Mouse (Mus musculus) forebrain, embryonic 16.5 days (tissue): ENCODE results near the gene Slc9a8. TPM values are rescaled to one million over a fixed set of nuclear protein-coding genes. Genes with fewer than 3 reads are reported as not detected.

ENCODE experiments used
- ATAC-seq: fragments of 200-750 bp; cut with Nextera tagmentation; 2 replicates; pipeline ENCODE4 v1.8.0; 2017; ENCODE audit warnings: mild to moderate bottlenecking, moderate library complexity
- H3K27ac ChIP-seq: fragments of 300-500 bp; sonication (generic); 2 replicates; pipeline ENCODE4 v1.5.1; 2014; ENCODE audit warnings: low read length, control low read depth
- H3K27me3 ChIP-seq: fragments of 300-500 bp; sonication (generic); replicated peaks from 2 replicates; pipeline ENCODE4 v1.6.1; 2014; ENCODE audit warnings: low read length; ENCODE audit not compliant: control insufficient read depth, insufficient read depth
- H3K36me3 ChIP-seq: fragments of 300-500 bp; sonication (generic); 2 replicates; pipeline ENCODE4 v1.6.1; 2014; ENCODE audit not compliant: control insufficient read depth, insufficient read depth
- H3K4me1 ChIP-seq: fragments of 300-500 bp; sonication (generic); replicated peaks from 2 replicates; pipeline ENCODE4 v1.6.1; 2014; ENCODE audit warnings: low read length; ENCODE audit not compliant: control insufficient read depth, insufficient read depth
- H3K4me2 ChIP-seq: fragments of 300-500 bp; sonication (generic); 2 replicates; pipeline ENCODE4 v1.6.1; 2014; ENCODE audit warnings: mild to moderate bottlenecking, low read length, control low read depth
- H3K4me3 ChIP-seq: fragments of 300-500 bp; sonication (generic); replicated peaks from 2 replicates; pipeline ENCODE4 v1.5.1; 2014; ENCODE audit warnings: mild to moderate bottlenecking, low read length, control low read depth
- H3K9ac ChIP-seq: fragments of 300-500 bp; sonication (generic); replicated peaks from 2 replicates; pipeline ENCODE4 v1.6.1; 2014; ENCODE audit warnings: low read depth, low read length, control low read depth
- H3K9me3 ChIP-seq: fragments of 300-500 bp; sonication (generic); 2 replicates; pipeline ENCODE4 v1.6.1; 2016; ENCODE audit warnings: low read length; ENCODE audit not compliant: control insufficient read depth
- WGBS: fragments of 180-500 bp; shearing (Covaris S2); extraction: QIAGEN DNeasy Blood & Tissue Kit; methylation state at CpG from one replicate; pipeline ENCODE4 v1.1.7; 2014; 5-methylcytosine and 5-hydroxymethylcytosine counted together
- polyA plus RNA-seq: library from polyadenylated mRNA; unstranded; fragments of >200 nt; fragmentation: Nextera tagmentation; extraction: Ambion mirVana; gene quantifications from 2 replicates; pipeline ENCODE4 v1.2.1, GENCODE M21; 2015

Gene Slc9a8
- polyA plus RNA-seq, 1 experiment from 2014 or later, result 24.0 TPM

- Histone ChIP-seq H3K27me3 (no peaks in the 10 kb centered on the region), H3K9me3 (no peaks in the 10 kb centered on the region), H3K36me3 (no peaks in the 10 kb centered on the region), H3K27ac (no peak overlapping the region), H3K9ac (no peak overlapping the region), H3K4me2 (no peak overlapping the region), H3K4me3 (no peak overlapping the region), H3K4me1 (no peaks in the 10 kb centered on the region)
- 79% methylated on average over 5 of the region's 5 CpGs for WGBS
- ATAC-seq, result no peak
Measured at GRCm38 (mm10) chr2:167436371-167436770, 14.9 kb downstream of the Slc9a8 start.

GRCm38 (mm10) chr2:167439422-167439821 lies 17.9 kb downstream of the Slc9a8 start:
- Histone ChIP-seq H3K4me1 (no peaks in the 10 kb centered on the region), H3K9me3 (no peaks in the 10 kb centered on the region), H3K27ac (no peak overlapping the region), H3K9ac (no peak overlapping the region), H3K27me3 (no peaks in the 10 kb centered on the region), H3K4me2 (no peak overlapping the region), H3K4me3 (no peak overlapping the region), H3K36me3 (no peaks in the 10 kb centered on the region)
- no peak for ATAC-seq
- WGBS, result 98% methylated on average over 3 of the region's 3 CpGs

- no peaks in the 10 kb centered on the region for H3K27me3 ChIP-seq
- WGBS, result 92% methylated on average over 4 of the region's 4 CpGs
- no peaks in the 10 kb centered on the region for H3K9me3 ChIP-seq
- no peak overlapping the region for H3K9ac ChIP-seq
- no peak overlapping the region for H3K27ac ChIP-seq
- H3K4me2 ChIP-seq, result no peak overlapping the region
- H3K36me3 ChIP-seq, result peaks cover 6% of the 10 kb centered on the region; the same call in 1 of the 2 replicates
- no peak overlapping the region for H3K4me3 ChIP-seq
- H3K4me1 ChIP-seq, result no peaks in the 10 kb centered on the region
- ATAC-seq, result no peak
Measured at GRCm38 (mm10) chr2:167443411-167444193, 22.1 kb downstream of the Slc9a8 start.

- Histone ChIP-seq H3K36me3 (peaks cover 9% of the 10 kb centered on the region; the same call in 1 of the 2 replicates), H3K9ac (no peak overlapping the region), H3K4me3 (no peak overlapping the region), H3K4me1 (no peaks in the 10 kb centered on the region), H3K27me3 (no peaks in the 10 kb centered on the region), H3K9me3 (no peaks in the 10 kb centered on the region), H3K27ac (no peak overlapping the region), H3K4me2 (no peak overlapping the region)
- WGBS, result 78% methylated on average over 20 of the region's 20 CpGs
- ATAC-seq, result no peak
Measured at GRCm38 (mm10) chr2:167445911-167446780, 24.6 kb downstream of the Slc9a8 start.

- no peaks in the 10 kb centered on the region for H3K9me3 ChIP-seq
- 95% methylated on average over 7 of the region's 7 CpGs for whole genome bisulfite sequencing
- no peak overlapping the region for H3K4me3 ChIP-seq
- no peak for ATAC-seq
- peaks cover 9% of the 10 kb centered on the region; the same call in 1 of the 2 replicates for H3K36me3 ChIP-seq
- H3K4me1 ChIP-seq, result no peaks in the 10 kb centered on the region
- H3K27ac ChIP-seq, result no peak overlapping the region
- H3K27me3 ChIP-seq, result no peaks in the 10 kb centered on the region
- H3K9ac ChIP-seq, result no peak overlapping the region
- H3K4me2 ChIP-seq, result no peak overlapping the region
Measured at GRCm38 (mm10) chr2:167447207-167447606, 25.7 kb downstream of the Slc9a8 start.

- H3K9ac ChIP-seq, result no peak overlapping the region
- peaks cover 9% of the 10 kb centered on the region; the same call in 1 of the 2 replicates for H3K36me3 ChIP-seq
- H3K27ac ChIP-seq, result no peak overlapping the region
- H3K4me3 ChIP-seq, result no peak overlapping the region
- H3K4me1 ChIP-seq, result no peaks in the 10 kb centered on the region
- H3K27me3 ChIP-seq, result no peaks in the 10 kb centered on the region
- H3K4me2 ChIP-seq, result no peak overlapping the region
- no peak for ATAC-seq
- WGBS, result 91% methylated on average over 8 of the region's 8 CpGs
- no peaks in the 10 kb centered on the region for H3K9me3 ChIP-seq
Measured at GRCm38 (mm10) chr2:167447629-167448028, 26.1 kb downstream of the Slc9a8 start.

- Histone ChIP-seq H3K9ac (no peak overlapping the region), H3K4me2 (no peak overlapping the region), H3K4me3 (no peak overlapping the region), H3K27ac (no peak overlapping the region), H3K27me3 (no peaks in the 10 kb centered on the region), H3K36me3 (peaks cover 12% of the 10 kb centered on the region), H3K9me3 (no peaks in the 10 kb centered on the region), H3K4me1 (no peaks in the 10 kb centered on the region)
- 88% methylated on average over 21 of the region's 21 CpGs for WGBS
- no peak for ATAC-seq
Measured at GRCm38 (mm10) chr2:167449331-167450275, 28.1 kb downstream of the Slc9a8 start.

- WGBS, result 93% methylated on average over 8 of the region's 8 CpGs
- H3K4me3 ChIP-seq, result no peak overlapping the region
- no peaks in the 10 kb centered on the region for H3K27me3 ChIP-seq
- H3K9ac ChIP-seq, result no peak overlapping the region
- no peak overlapping the region for H3K4me2 ChIP-seq
- H3K27ac ChIP-seq, result no peak overlapping the region
- H3K9me3 ChIP-seq, result no peaks in the 10 kb centered on the region
- no peak for ATAC-seq
- H3K4me1 ChIP-seq, result no peaks in the 10 kb centered on the region
- peaks cover 9% of the 10 kb centered on the region for H3K36me3 ChIP-seq
Measured at GRCm38 (mm10) chr2:167450647-167451046, 29.1 kb downstream of the Slc9a8 start.
